Mouse (Mus musculus) CH12.LX (cell line): ENCODE results near the gene Usp12. TPM values are rescaled to one million over a fixed set of nuclear protein-coding genes. Genes with fewer than 3 reads are reported as not detected.

Source experiments
- DNase-seq: peaks from one replicate; pipeline ENCODE4 v3.0.0-alpha.2; 2013; ENCODE audit errors: extremely low read depth
- H3K27ac ChIP-seq: 2 replicates; pipeline ENCODE4 v1.5.1; 2012; ENCODE audit warnings: low read depth, mild to moderate bottlenecking, control low read depth, moderate library complexity; ENCODE audit not compliant: insufficient read depth
- H3K27me3 ChIP-seq: replicated peaks from 2 replicates; pipeline ENCODE3; 2012; ENCODE audit warnings: inconsistent platforms
- H3K36me3 ChIP-seq, 2 experiments: replicated peaks in 1 of 2; 2 replicates each; pipeline versions ENCODE3 to v1.6.1; 2012; ENCODE audit warnings: inconsistent platforms in 1 of 2, low read length in 1 of 2, mild to moderate bottlenecking in 1 of 2, mixed read lengths in 1 of 2, moderate library complexity in 1 of 2; ENCODE audit not compliant: control insufficient read depth in 1 of 2, insufficient read depth in 1 of 2
- H3K4me1 ChIP-seq, 2 experiments: 2 replicates each; pipeline ENCODE4 v1.6.1; 2012; ENCODE audit warnings: inconsistent platforms in 1 of 2, moderate library complexity in 1 of 2; ENCODE audit not compliant: insufficient read depth in 2 of 2, control insufficient read depth in 1 of 2
- H3K4me2 ChIP-seq: 2 replicates; pipeline ENCODE4 v1.6.1; 2012; ENCODE audit warnings: low read depth, mild to moderate bottlenecking, control low read depth; ENCODE audit not compliant: poor library complexity, insufficient read depth, severe bottlenecking
- H3K4me3 ChIP-seq, 3 experiments: fragments of 150-350 bp in 1 of 3; sonication (generic) in 1 of 3; replicated peaks in 1 of 3; 2 replicates each; pipeline versions ENCODE3 to v1.5.1; 2011 to 2012; ENCODE audit warnings: low read depth in 2 of 3, low read length in 2 of 3, mild to moderate bottlenecking in 2 of 3, moderate library complexity in 2 of 3, control low read depth in 1 of 3, improper control_type of control experiment in 1 of 3, inconsistent platforms in 1 of 3, mixed read lengths in 1 of 3; ENCODE audit not compliant: poor library complexity in 1 of 3
- H3K79me2 ChIP-seq: replicated peaks from 2 replicates; pipeline ENCODE4 v1.6.1; 2012; ENCODE audit warnings: mild to moderate bottlenecking, moderate library complexity; ENCODE audit not compliant: control insufficient read depth, poor library complexity, insufficient read depth, severe bottlenecking; ENCODE audit errors: extremely low read depth
- H3K9ac ChIP-seq: 2 replicates; pipeline ENCODE4 v1.6.1; 2012; ENCODE audit warnings: low read depth, mild to moderate bottlenecking, control low read depth, moderate library complexity; ENCODE audit not compliant: insufficient read depth
- H3K9me3 ChIP-seq: replicated peaks from 2 replicates; pipeline ENCODE3; 2012; ENCODE audit warnings: low read length, inconsistent platforms, mixed read lengths
- BHLHE40 ChIP-seq: IDR thresholded peaks from 2 replicates; pipeline ENCODE4 v1.6.1; 2011; ENCODE audit warnings: mild to moderate bottlenecking, low read depth, low read length, improper control_type of control experiment
- CHD1 ChIP-seq: IDR thresholded peaks from 2 replicates; pipeline ENCODE4 v1.6.1; 2012; ENCODE audit warnings: low read depth, low read length, improper control_type of control experiment, inconsistent platforms
- E2F4 ChIP-seq: IDR thresholded peaks from 2 replicates; pipeline ENCODE4 v1.6.1; 2011; ENCODE audit warnings: low read depth, low read length, improper control_type of control experiment; ENCODE audit not compliant: insufficient replicate concordance
- ELF1 ChIP-seq: IDR thresholded peaks from 2 replicates; pipeline ENCODE4 v1.6.1; 2014; ENCODE audit warnings: low read depth, mild to moderate bottlenecking, inconsistent platforms, low read length, improper control_type of control experiment
- EP300 ChIP-seq: IDR thresholded peaks from 2 replicates; pipeline ENCODE4 v1.6.1; 2011; ENCODE audit warnings: low read length, improper control_type of control experiment
- ETS1 ChIP-seq: conservative IDR thresholded peaks from 2 replicates; pipeline ENCODE4 v1.6.1; 2012; ENCODE audit warnings: low read depth, mild to moderate bottlenecking, inconsistent platforms, low read length, improper control_type of control experiment, moderate library complexity
- GABPA ChIP-seq: IDR thresholded peaks from 2 replicates; pipeline ENCODE4 v1.6.1; 2012; ENCODE audit warnings: low read depth, low read length, improper control_type of control experiment, inconsistent platforms; ENCODE audit not compliant: insufficient replicate concordance
- IRF4 ChIP-seq: IDR thresholded peaks from 2 replicates; pipeline ENCODE4 v1.6.1; 2014; ENCODE audit warnings: low read depth, mild to moderate bottlenecking, inconsistent platforms, low read length, improper control_type of control experiment
- KAT2A ChIP-seq: IDR thresholded peaks from 2 replicates; pipeline ENCODE4 v1.6.1; 2012; ENCODE audit warnings: low read length, improper control_type of control experiment, inconsistent platforms; ENCODE audit not compliant: insufficient replicate concordance
- MAZ ChIP-seq: IDR thresholded peaks from 2 replicates; pipeline ENCODE4 v1.6.1; 2012; ENCODE audit warnings: low read depth, mild to moderate bottlenecking, inconsistent platforms, low read length, improper control_type of control experiment, moderate library complexity
- NELFE ChIP-seq: IDR thresholded peaks from 2 replicates; pipeline ENCODE4 v1.6.1; 2011; ENCODE audit warnings: low read depth, low read length, improper control_type of control experiment
- NRF1 ChIP-seq: IDR thresholded peaks from 2 replicates; pipeline ENCODE4 v1.6.1; 2014; ENCODE audit warnings: low read depth, mild to moderate bottlenecking, inconsistent platforms, low read length, improper control_type of control experiment, moderate library complexity
- POLR2A ChIP-seq: IDR thresholded peaks from 2 replicates; pipeline ENCODE4 v1.6.1; 2011; ENCODE audit warnings: low read depth, mild to moderate bottlenecking, improper control_type of control experiment, low read length
- POLR2AphosphoS2 ChIP-seq: IDR thresholded peaks from 2 replicates; pipeline ENCODE4 v1.6.1; 2011; ENCODE audit warnings: low read depth, low read length, improper control_type of control experiment
- RAD21 ChIP-seq: IDR thresholded peaks from 2 replicates; pipeline ENCODE4 v1.6.1; 2011; ENCODE audit warnings: low read depth, mild to moderate bottlenecking, low read length, improper control_type of control experiment, moderate library complexity
- RCOR1 ChIP-seq: conservative IDR thresholded peaks from 2 replicates; pipeline ENCODE4 v1.6.1; 2012; ENCODE audit warnings: low read depth, mild to moderate bottlenecking, inconsistent platforms, low read length, improper control_type of control experiment
- SIN3A ChIP-seq: IDR thresholded peaks from 2 replicates; pipeline ENCODE4 v1.6.1; 2012; ENCODE audit warnings: low read length, improper control_type of control experiment, inconsistent platforms
- ZC3H11A ChIP-seq: IDR thresholded peaks from 2 replicates; pipeline ENCODE4 v1.6.1; 2012; ENCODE audit warnings: low read depth, mild to moderate bottlenecking, inconsistent platforms, low read length, improper control_type of control experiment
- ZKSCAN1 ChIP-seq: IDR thresholded peaks from 2 replicates; pipeline ENCODE4 v1.6.1; 2012; ENCODE audit warnings: low read depth, inconsistent platforms, low read length, improper control_type of control experiment, borderline replicate concordance
- ZMIZ1 ChIP-seq: IDR thresholded peaks from 2 replicates; pipeline ENCODE4 v1.6.1; 2012; ENCODE audit warnings: low read depth, mild to moderate bottlenecking, inconsistent platforms, low read length, improper control_type of control experiment
- dilution Hi-C: fragments of 300-500 bp; cut with MboI; formaldehyde crosslinking; loops from 2 replicates; pipeline ENCODE4 v1.14.3; 2020; ENCODE audit warnings: low sequenced_read_pairs; ENCODE audit not compliant: extremely low pct_unique_long_range_greater_than_20kb, extremely low pct_ligation_motif_present
- in situ Hi-C: fragments of 300-500 bp; cut with MboI; formaldehyde crosslinking; loops from 3 replicates; pipeline ENCODE4 v1.14.3; 2019; ENCODE audit warnings: low sequenced_read_pairs, low pct_ligation_motif_present, low pct_unique_long_range_greater_than_20kb, mixed read lengths
- polyA plus RNA-seq: library from polyadenylated mRNA; unstranded; fragments of >175 nt; gene quantifications from 2 replicates; pipeline ENCODE4 v1.2.1, GENCODE M21; 2012; ENCODE audit warnings: low read depth; ENCODE audit not compliant: insufficient read length
- total RNA-seq, 2 experiments: library from RNA; depleted of rRNA; stranded (reverse); fragments of 300-350 nt in 1 of 2; fragments of >200 nt in 1 of 2; gene quantifications; 2 replicates each; pipeline ENCODE4 v1.2.3; 2012 to 2014

Usp12 gene
- total and polyA plus RNA-seq, 3 experiments, result 7.8 to 17.8 (median 10.1) TPM

DNA sequence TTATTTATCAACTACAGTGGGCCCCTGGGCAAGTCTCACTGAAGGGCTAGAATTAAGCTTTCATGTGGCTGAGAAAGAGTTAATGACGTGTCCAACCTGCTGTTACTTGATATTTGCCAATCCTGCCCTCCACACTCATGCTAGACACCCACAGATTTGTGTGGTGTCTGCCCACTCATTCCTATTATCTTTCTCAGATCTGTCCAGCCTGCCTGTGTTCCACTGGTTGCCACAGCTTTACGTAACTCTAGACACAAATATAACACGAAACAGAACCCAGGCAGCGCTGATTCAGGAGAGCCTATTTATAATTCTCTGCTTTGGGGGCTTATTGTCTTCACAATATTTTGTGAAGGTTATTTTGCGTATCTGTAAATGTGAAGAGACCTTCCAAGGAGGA is 46.5 kb upstream of the Usp12 start:
- Histone ChIP-seq H3K36me3 (peaks cover 23 to 37% of the 10 kb centered on the region in 2 experiments), H3K4me1 (peaks cover 0 to 5% of the 10 kb centered on the region in 2 experiments; a peak in 1 of 4 replicates), H3K4me2 (no peak overlapping the region), H3K27me3 (no peaks in the 10 kb centered on the region), H3K27ac (no peak overlapping the region), H3K79me2 (no peaks in the 10 kb centered on the region; the same call in none of the 2 replicates), H3K9me3 (peaks cover 2% of the 10 kb centered on the region), H3K9ac (no peak overlapping the region), H3K4me3 (no peak overlapping the region)
- dilution Hi-C loops (no loop called here), in situ Hi-C loops (no loop called here)
- no peak for DNase-seq
- no peak for TF ChIP-seq ZMIZ1
- no peak for TF ChIP-seq ZKSCAN1
- TF ChIP-seq ELF1, result no peak
- TF ChIP-seq E2F4, result no peak
- no peak for TF ChIP-seq POLR2A
- no peak for TF ChIP-seq KAT2A
- no peak for TF ChIP-seq EP300
- no peak for TF ChIP-seq RCOR1
- no peak for TF ChIP-seq CHD1
- TF ChIP-seq IRF4, result no peak
- no peak for TF ChIP-seq ZC3H11A
- TF ChIP-seq MAZ, result no peak
- TF ChIP-seq BHLHE40, result no peak

DNA sequence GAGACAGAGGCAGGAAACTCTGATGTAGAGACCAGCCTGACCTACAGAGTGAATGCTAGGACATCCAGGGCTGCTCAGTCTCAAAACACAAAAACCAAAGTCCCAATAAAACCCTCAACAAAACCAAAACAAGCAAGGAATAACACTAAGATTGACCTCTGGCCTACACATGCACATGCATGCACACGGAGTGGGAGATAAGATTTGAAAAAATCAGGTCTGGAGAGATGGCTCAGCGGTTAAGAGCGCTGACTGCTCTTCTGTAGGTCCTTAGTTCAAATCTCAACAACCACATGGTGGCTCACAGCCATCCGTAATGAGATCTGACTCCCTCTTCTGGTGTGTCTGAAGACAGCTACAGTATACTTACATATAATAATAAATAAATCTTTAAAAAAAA is 45.6 kb upstream of the Usp12 start:
- Histone ChIP-seq H3K9me3 (peaks cover 2% of the 10 kb centered on the region), H3K36me3 (peaks cover 31 to 46% of the 10 kb centered on the region in 2 experiments), H3K4me1 (peaks cover 0 to 13% of the 10 kb centered on the region in 2 experiments; a peak in 2 of 4 replicates), H3K4me2 (no peak overlapping the region), H3K27ac (no peak overlapping the region), H3K27me3 (no peaks in the 10 kb centered on the region), H3K79me2 (peaks cover 2% of the 10 kb centered on the region), H3K4me3 (no peak overlapping the region), H3K9ac (no peak overlapping the region)
- in situ Hi-C loops, result no loop called here
- dilution Hi-C loops, result no loop called here
- no peak for DNase-seq
- TF ChIP-seq ETS1, result no peak
- no peak for TF ChIP-seq NRF1
- TF ChIP-seq SIN3A, result no peak
- TF ChIP-seq RAD21, result no peak
- TF ChIP-seq GABPA, result no peak
- TF ChIP-seq NELFE, result no peak
- no peak for TF ChIP-seq POLR2AphosphoS2
- TF ChIP-seq IRF4, result no peak
- TF ChIP-seq EP300, result no peak
- TF ChIP-seq, all 38 proteins: peak for 0
